Mouse (Mus musculus) heart, adult 2 months (tissue): Measurements from ENCODE around the gene Ltbp4. TPM values are rescaled to one million over a fixed set of nuclear protein-coding genes. Genes with fewer than 3 reads are reported as not detected.

Experiments
- DNase-seq, 2 experiments: peaks; one replicate each; pipeline ENCODE4 v3.0.0; 2021
- H3K27ac ChIP-seq: fragments of 200-600 bp; 2 replicates; pipeline ENCODE4 v1.8.1; 2022
- H3K27me3 ChIP-seq: fragments of 200-500 bp; 2 replicates; pipeline ENCODE4 v1.6.1; 2012; ENCODE audit warnings: mild to moderate bottlenecking, low read length, inconsistent platforms, mixed read lengths; ENCODE audit not compliant: control insufficient read depth, insufficient read depth
- H3K36me3 ChIP-seq: fragments of 200-500 bp; 2 replicates; pipeline ENCODE4 v1.6.1; 2012; ENCODE audit warnings: low read length, inconsistent platforms; ENCODE audit not compliant: control insufficient read depth, insufficient read depth
- H3K4me1 ChIP-seq: fragments of 200-500 bp; 2 replicates; pipeline ENCODE4 v1.6.1; 2011; ENCODE audit warnings: low read length; ENCODE audit not compliant: control insufficient read depth, insufficient read depth
- H3K4me3 ChIP-seq: fragments of 200-600 bp; 2 replicates; pipeline ENCODE4 v1.8.1; 2022
- H3K79me2 ChIP-seq: fragments of 200-500 bp; replicated peaks from 2 replicates; pipeline ENCODE4 v1.6.1; 2012; ENCODE audit warnings: mild to moderate bottlenecking, inconsistent platforms, low read length, moderate library complexity, mixed read lengths; ENCODE audit not compliant: control insufficient read depth, insufficient read depth
- H3K9ac ChIP-seq: fragments of 200-500 bp; 2 replicates; pipeline ENCODE4 v1.6.1; 2012; ENCODE audit warnings: low read depth, mild to moderate bottlenecking, control low read depth, inconsistent platforms, low read length, mixed read lengths
- CTCF ChIP-seq: fragments of 200-600 bp; IDR thresholded peaks from 2 replicates; pipeline ENCODE4 v1.8.1; 2022; ENCODE audit warnings: antibody characterized with exemption, mild to moderate bottlenecking, moderate library complexity
- EP300 ChIP-seq: fragments of 200-500 bp; IDR thresholded peaks from 2 replicates; pipeline ENCODE4 v1.6.1; 2011; ENCODE audit warnings: low read depth, low read length, control low read depth; ENCODE audit not compliant: insufficient read depth
- POLR2A ChIP-seq: fragments of 200-500 bp; IDR thresholded peaks from 2 replicates; pipeline ENCODE4 v1.6.1; 2011; ENCODE audit warnings: mild to moderate bottlenecking, low read depth, low read length, control low read depth; ENCODE audit not compliant: insufficient read depth
- WGBS: fragments of 180-500 bp; shearing (Covaris S2); methylation state at CpG from one replicate; pipeline ENCODE4 v1.1.7; 2018; 5-methylcytosine and 5-hydroxymethylcytosine counted together
- intact Hi-C: fragments of 180-260 bp; cut with DNase I; formaldehyde crosslinking; loops from one replicate; pipeline ENCODE4 v1.15.1; 2025
- polyA plus RNA-seq: library from polyadenylated mRNA; depleted of rRNA; stranded (reverse); fragments of >200 nt; gene quantifications from 2 replicates; pipeline ENCODE4 v1.2.3, GENCODE M21; 2012
- total RNA-seq, 2 experiments: library from RNA; stranded (reverse); gene quantifications; 2 replicates each; pipeline ENCODE4 v1.2.3; 2021

The Ltbp4 gene
- total and polyA plus RNA-seq, 3 experiments: 187 to 374 (median 221) TPM

DNA sequence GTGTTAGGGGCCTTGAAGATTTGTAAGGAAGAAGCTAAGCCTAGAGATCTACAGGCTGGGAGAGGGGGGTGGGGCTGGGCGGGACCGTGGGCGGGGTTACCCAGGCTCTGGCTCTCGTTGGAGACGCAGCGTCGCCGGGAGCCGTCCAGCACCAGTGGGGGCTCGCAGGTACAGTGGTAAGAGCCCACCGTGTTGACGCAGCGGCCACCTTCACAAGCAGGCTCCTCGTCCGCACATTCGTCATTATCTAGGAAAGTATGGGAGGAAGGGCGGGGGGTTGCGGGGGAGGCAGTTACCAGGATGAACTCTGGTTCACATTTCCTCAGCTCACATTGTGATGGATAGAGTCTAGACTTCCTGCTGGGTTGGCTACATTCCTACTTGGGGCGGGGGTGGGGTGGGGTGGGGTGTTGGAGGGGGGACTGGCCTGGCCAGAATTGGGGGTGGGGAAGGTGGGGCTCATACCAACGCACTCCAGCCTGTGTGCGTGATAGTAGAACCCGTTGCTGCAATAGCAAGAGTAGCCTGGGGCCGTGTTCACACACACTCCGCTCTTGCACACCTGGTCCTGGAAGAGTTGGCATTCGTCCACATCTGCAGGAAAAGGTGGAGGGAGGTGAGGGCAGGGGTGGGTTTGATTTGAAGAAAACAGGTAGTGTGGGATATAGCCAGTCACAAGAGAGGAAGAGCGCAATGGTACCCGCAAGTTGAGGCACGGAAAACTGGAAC is 28.5 kb downstream of the Ltbp4 start:
- no peak for DNase-seq
- Histone ChIP-seq H3K4me1 (peaks cover 7% of the 10 kb centered on the region), H3K27me3 (no peaks in the 10 kb centered on the region), H3K79me2 (no peaks in the 10 kb centered on the region), H3K4me3 (no peak overlapping the region), H3K36me3 (peaks cover 5% of the 10 kb centered on the region; the same call in 1 of the 2 replicates), H3K27ac (peak overlapping the region; percentile 20), H3K9ac (no peak overlapping the region)
- intact Hi-C loops: loop anchor here (1.0 kb wide), 1 partner anchor 21 kb away; no protein-coding TSS in a partner anchor
- WGBS: 17% methylated on average over 28 of the region's 28 CpGs
- TF ChIP-seq EP300 (no peak), CTCF (no peak), POLR2A (no peak)

DNA sequence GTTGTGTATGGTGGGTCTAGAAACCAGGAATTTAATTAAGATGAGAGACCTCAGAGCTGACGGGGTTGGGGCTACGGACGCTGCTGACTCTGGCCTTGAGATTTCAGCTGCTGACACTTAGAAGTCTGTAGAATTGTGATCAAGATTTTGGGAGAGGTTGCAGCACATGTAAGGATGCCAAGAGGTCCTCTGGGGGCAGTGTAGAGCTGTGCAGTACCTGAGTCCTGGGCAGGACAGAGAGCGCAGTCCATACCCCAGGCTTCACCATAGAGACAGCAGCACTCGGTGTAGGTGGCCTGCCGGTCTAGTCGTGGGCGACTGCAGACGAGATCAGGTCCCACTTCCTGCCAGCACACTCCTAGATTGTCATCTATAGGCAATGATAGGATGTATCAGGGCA is 29.9 kb downstream of the Ltbp4 start:
- Histone ChIP-seq H3K9ac (no peak overlapping the region), H3K36me3 (peaks cover 5% of the 10 kb centered on the region; the same call in 1 of the 2 replicates), H3K79me2 (no peaks in the 10 kb centered on the region), H3K4me1 (peaks cover 7% of the 10 kb centered on the region), H3K27me3 (no peaks in the 10 kb centered on the region), H3K27ac (no peak overlapping the region), H3K4me3 (no peak overlapping the region)
- WGBS: 72% methylated on average over 9 of the region's 9 CpGs
- intact Hi-C loops: no loop called here
- TF ChIP-seq POLR2A (no peak), CTCF (peak; percentile 46)
- DNase-seq: no peak

DNA sequence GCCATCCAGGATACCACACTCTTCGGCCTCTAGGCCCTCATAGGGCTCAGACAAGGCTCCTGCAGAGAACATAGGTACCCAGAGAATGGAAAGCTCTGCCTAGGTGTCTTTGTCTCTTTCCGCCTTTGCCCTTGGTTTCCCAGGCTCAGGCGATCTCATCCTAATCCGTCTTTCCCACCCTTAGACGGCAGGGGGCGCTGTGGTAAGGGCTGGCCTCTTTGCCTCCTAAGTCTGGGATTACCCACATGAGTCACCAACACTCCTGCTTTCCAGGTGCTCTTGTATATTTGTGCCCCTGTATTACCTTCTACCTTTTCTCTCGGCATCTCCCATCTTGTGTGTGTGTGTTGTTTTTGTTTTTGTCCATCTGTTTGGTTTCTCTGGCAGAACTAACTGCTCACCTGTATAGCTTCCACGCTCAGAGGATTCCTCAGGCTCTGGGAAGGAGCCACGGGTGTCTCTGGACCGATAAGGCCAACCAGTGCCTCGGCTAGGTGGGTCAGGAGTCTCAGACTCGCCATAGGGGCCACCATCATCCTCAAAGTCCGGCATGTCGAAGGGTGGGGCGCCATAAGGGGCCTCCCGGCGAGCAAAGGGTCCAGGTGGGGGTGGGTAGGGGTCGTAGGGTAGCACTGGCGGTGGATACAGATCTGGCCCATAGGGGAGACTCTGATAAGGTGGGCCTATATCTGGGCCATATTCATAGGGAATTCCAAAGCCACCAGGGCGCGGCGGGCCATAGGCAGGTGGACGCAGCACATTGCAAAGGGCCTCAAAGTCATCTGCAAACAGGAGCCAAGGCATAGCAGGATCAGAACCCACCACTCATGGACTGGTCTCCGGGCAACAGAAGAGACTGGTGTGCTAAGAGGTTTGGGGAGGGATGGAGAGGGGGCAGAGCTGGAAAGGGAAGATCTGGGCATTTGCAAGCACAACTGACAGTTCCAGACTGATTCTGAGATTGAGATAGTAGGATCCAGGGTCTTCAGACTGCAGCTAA is 31.0 kb downstream of the Ltbp4 start:
- peak in 1 of 2 experiments; percentile 70 for DNase-seq

DNA sequence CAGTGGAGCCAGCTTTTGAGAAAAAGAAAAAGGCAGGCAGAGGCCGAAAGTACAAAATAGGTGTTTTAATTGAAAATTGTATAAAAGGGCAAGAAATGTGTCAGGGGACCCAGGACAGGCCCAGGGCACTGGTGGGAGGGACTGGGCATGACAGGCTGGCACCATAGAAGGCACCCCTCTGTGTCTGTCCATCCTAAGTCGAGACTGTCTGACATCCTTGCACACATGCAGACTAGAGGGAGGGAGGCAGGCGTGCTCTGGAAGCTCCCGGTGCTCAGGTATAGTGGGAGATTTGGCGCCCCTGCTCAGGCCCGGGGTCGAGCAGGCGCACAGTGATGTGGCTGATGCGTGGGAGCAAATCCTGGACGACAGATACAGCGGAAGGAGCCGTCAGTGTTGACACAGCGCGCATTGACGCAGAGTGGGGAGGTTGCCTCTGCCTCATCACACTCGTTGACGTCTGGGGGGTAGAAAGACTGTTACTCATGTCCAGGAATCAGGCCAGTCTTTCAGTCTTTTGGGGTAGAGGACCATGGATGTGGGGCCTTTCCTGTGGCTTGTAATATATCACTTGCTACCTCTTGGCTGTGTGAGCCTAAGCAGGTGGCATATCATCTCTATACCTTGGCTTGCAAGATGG is 32.3 kb downstream of the Ltbp4 start:
- H3K4me1 ChIP-seq: peaks cover 5% of the 10 kb centered on the region
- H3K27me3 ChIP-seq: no peaks in the 10 kb centered on the region
- intact Hi-C loops: no loop called here
- no peak for TF ChIP-seq POLR2A
- TF ChIP-seq EP300: no peak
- no peak for TF ChIP-seq CTCF
- no peaks in the 10 kb centered on the region for H3K79me2 ChIP-seq
- no peak overlapping the region for H3K9ac ChIP-seq
- WGBS: 85% methylated on average over 17 of the region's 17 CpGs
- no peak overlapping the region for H3K4me3 ChIP-seq
- H3K27ac ChIP-seq: no peak overlapping the region
- no peak for DNase-seq
- peaks cover 5% of the 10 kb centered on the region; the same call in 1 of the 2 replicates for H3K36me3 ChIP-seq

More for the DNA sequence above, 31.0 kb downstream of the Ltbp4 start:
- Histone ChIP-seq H3K4me1 (peaks cover 8% of the 10 kb centered on the region), H3K36me3 (peaks cover 5% of the 10 kb centered on the region; the same call in 1 of the 2 replicates), H3K4me3 (no peak overlapping the region), H3K79me2 (no peaks in the 10 kb centered on the region), H3K9ac (no peak overlapping the region), H3K27me3 (no peaks in the 10 kb centered on the region), H3K27ac (no peak overlapping the region)
- intact Hi-C loops: no loop called here
- peak; percentile 81 for TF ChIP-seq CTCF
- TF ChIP-seq EP300: no peak
- WGBS: 76% methylated on average over 24 of the region's 24 CpGs

- intact Hi-C loops: loop anchor here (5.0 kb wide), 1 partner anchor 85 kb away; no protein-coding TSS in a partner anchor
- TF ChIP-seq POLR2A (no peak), CTCF (peak; percentile 98), EP300 (peak; percentile 96)
- no peaks in the 10 kb centered on the region for H3K79me2 ChIP-seq
- no peak overlapping the region for H3K4me3 ChIP-seq
- H3K9ac ChIP-seq: no peak overlapping the region
- 9% methylated on average over 11 of the region's 11 CpGs for WGBS
- H3K27ac ChIP-seq: no peak overlapping the region
- H3K27me3 ChIP-seq: no peaks in the 10 kb centered on the region
- H3K36me3 ChIP-seq: no peaks in the 10 kb centered on the region
- peak; percentile 76 to 81 for DNase-seq
- peaks cover 1% of the 10 kb centered on the region for H3K4me1 ChIP-seq
Measured at GRCm38 (mm10) chr7:27302172-27302571, 35.3 kb downstream of the Ltbp4 start.
